Mouse (Mus musculus) lung, embryonic 16.5 days (tissue): ENCODE measurements around the gene Lsp1. TPM values are rescaled to one million over a fixed set of nuclear protein-coding genes. Genes with fewer than 3 reads are reported as not detected.

ENCODE experiments used
- ATAC-seq: fragments of 200-750 bp; cut with Nextera tagmentation; 2 replicates; pipeline ENCODE4 v1.8.0; 2017; ENCODE audit warnings: low read depth, mild to moderate bottlenecking, moderate library complexity
- H3K27ac ChIP-seq: fragments of 300-500 bp; sonication (generic); 2 replicates; pipeline ENCODE4 v1.5.1; 2014; ENCODE audit warnings: mild to moderate bottlenecking, control low read depth, low read length
- H3K27me3 ChIP-seq: fragments of 300-500 bp; sonication (generic); 2 replicates; pipeline ENCODE4 v1.6.1; 2014; ENCODE audit warnings: low read depth, low read length, mixed read lengths; ENCODE audit not compliant: control insufficient read depth, insufficient read depth
- H3K36me3 ChIP-seq: fragments of 300-500 bp; sonication (generic); 2 replicates; pipeline ENCODE4 v1.6.1; 2014; ENCODE audit warnings: low read length; ENCODE audit not compliant: control insufficient read depth, insufficient read depth
- H3K4me1 ChIP-seq: fragments of 300-500 bp; sonication (generic); replicated peaks from 2 replicates; pipeline ENCODE4 v1.6.1; 2014; ENCODE audit warnings: low read length, mixed read lengths; ENCODE audit not compliant: control insufficient read depth, insufficient read depth
- H3K4me2 ChIP-seq: fragments of 300-500 bp; sonication (generic); 2 replicates; pipeline ENCODE4 v1.6.1; 2014; ENCODE audit warnings: low read depth, low read length, control low read depth
- H3K4me3 ChIP-seq: fragments of 300-500 bp; sonication (generic); 2 replicates; pipeline ENCODE4 v1.5.1; 2014; ENCODE audit warnings: mild to moderate bottlenecking, low read length, control low read depth
- H3K9ac ChIP-seq: fragments of 300-500 bp; sonication (generic); 2 replicates; pipeline ENCODE4 v1.6.1; 2014; ENCODE audit warnings: low read length, control low read depth
- H3K9me3 ChIP-seq: fragments of 300-500 bp; sonication (generic); 2 replicates; pipeline ENCODE4 v1.6.1; 2016; ENCODE audit warnings: low read length; ENCODE audit not compliant: control insufficient read depth
- WGBS: fragments of 180-500 bp; shearing (Covaris S2); extraction: QIAGEN DNeasy Blood & Tissue Kit; methylation state at CpG from one replicate; pipeline ENCODE4 v1.1.7; 2014; 5-methylcytosine and 5-hydroxymethylcytosine counted together
- polyA plus RNA-seq: library from polyadenylated mRNA; unstranded; fragments of >200 nt; fragmentation: Nextera tagmentation; extraction: Ambion mirVana; gene quantifications from 2 replicates; pipeline ENCODE4 v1.2.1, GENCODE M21; 2015

Gene Lsp1
- 110 and 118 TPM in 2 replicates for polyA plus RNA-seq

DNA sequence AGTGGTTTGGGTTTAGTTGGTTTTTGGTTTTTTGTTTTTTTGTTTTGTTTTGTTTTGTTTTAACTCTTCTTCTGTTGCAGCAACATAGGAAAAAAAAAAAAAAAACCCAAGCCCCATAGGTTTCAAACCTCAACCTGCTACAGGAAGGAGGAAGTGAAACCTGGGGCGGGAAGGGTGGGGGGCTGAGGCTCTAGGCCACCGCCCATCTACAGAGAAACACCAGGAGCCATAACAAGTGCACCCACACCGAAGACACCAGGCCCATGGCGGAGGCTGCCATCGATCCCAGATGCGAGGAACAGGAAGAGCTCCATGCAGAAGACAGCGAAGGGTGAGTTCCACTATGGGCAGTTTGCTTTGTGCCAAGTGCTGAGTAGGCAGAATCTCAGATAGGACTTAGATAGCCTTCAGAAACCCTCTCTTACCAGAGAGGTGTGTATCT, at the start of gene Lsp1:
Lsp1 (plus strand) TSS at position 174 of the 442 bp plus-strand sequence.
- Histone ChIP-seq H3K36me3 (no peaks in the 10 kb centered on the region), H3K9me3 (no peaks in the 10 kb centered on the region), H3K27me3 (no peaks in the 10 kb centered on the region), H3K27ac (peak within 1 kb of the TSS; percentile 93), H3K4me2 (no peak within 1 kb of the TSS), H3K4me1 (peaks cover 37% of the 10 kb centered on the region), H3K9ac (no peak within 1 kb of the TSS), H3K4me3 (no peak within 1 kb of the TSS)
- WGBS, result 84% methylated on average over 7 of the region's 7 CpGs
- ATAC-seq, result no peak

DNA sequence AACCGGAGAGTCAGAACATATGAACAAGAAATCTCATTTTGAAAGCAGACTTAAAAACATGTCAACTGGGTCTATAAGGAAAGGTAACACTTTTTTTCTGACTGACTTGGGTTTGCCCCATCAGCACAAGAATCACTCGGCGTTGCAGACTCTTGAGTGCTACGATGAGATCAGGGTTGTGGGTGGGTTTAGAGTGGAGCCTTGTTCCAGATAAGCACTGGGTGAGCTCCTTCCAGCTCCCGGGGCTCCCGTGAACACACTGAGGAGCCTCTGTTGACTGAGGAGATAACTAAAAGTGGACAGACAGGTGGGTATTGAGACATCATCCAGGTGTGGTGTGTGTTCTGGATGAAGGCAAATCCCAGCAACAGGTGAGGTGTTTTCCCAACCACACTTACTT, 47.3 kb upstream of the Lsp1 start:
- Histone ChIP-seq H3K36me3 (no peaks in the 10 kb centered on the region), H3K4me3 (no peak overlapping the region), H3K4me2 (no peak overlapping the region), H3K27ac (no peak overlapping the region), H3K9me3 (no peaks in the 10 kb centered on the region), H3K4me1 (no peaks in the 10 kb centered on the region), H3K9ac (no peak overlapping the region), H3K27me3 (no peaks in the 10 kb centered on the region)
- no peak for ATAC-seq
- whole genome bisulfite sequencing, result 69% methylated on average over 6 of the region's 6 CpGs

- H3K4me3 ChIP-seq, result no peak overlapping the region
- H3K4me2 ChIP-seq, result no peak overlapping the region; the same call in 1 of the 2 replicates
- H3K9ac ChIP-seq, result no peak overlapping the region
- H3K27ac ChIP-seq, result no peak overlapping the region
- ATAC-seq, result no peak
- H3K4me1 ChIP-seq, result no peaks in the 10 kb centered on the region
- H3K9me3 ChIP-seq, result no peaks in the 10 kb centered on the region
- no peaks in the 10 kb centered on the region for H3K27me3 ChIP-seq
- H3K36me3 ChIP-seq, result no peaks in the 10 kb centered on the region
- 35% methylated on average over 4 of the region's 4 CpGs for WGBS
These were observed 45.3 kb upstream of the Lsp1 start for GRCm38 (mm10) chr7:142415314-142415713.

DNA sequence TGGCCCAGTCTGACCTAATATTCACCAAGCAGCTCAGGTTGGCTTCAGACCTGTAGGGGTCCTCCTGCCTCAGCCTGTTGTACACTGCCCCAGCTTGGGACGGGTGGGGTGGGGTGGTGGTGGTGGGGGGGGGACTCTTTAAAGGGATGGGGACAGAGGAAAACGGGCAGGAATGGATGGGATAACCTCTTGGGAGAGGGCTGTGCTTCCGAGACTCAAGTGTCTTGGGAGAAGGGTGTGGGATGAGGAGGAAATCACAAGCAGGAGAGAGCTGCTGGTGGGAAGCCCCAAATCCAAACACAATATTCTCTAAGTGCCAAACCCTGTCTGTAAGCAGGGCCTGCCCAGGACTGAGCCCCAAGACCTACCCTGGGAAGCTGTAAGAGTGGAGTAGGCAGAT, 44.4 kb upstream of the Lsp1 start:
- Histone ChIP-seq H3K4me2 (no peak overlapping the region), H3K4me3 (no peak overlapping the region), H3K36me3 (no peaks in the 10 kb centered on the region), H3K4me1 (no peaks in the 10 kb centered on the region), H3K9ac (no peak overlapping the region), H3K27me3 (no peaks in the 10 kb centered on the region), H3K9me3 (no peaks in the 10 kb centered on the region), H3K27ac (no peak overlapping the region)
- no peak; the same call in 1 of the 2 replicates for ATAC-seq
- 50% methylated on average over 3 of the region's 3 CpGs for WGBS

DNA sequence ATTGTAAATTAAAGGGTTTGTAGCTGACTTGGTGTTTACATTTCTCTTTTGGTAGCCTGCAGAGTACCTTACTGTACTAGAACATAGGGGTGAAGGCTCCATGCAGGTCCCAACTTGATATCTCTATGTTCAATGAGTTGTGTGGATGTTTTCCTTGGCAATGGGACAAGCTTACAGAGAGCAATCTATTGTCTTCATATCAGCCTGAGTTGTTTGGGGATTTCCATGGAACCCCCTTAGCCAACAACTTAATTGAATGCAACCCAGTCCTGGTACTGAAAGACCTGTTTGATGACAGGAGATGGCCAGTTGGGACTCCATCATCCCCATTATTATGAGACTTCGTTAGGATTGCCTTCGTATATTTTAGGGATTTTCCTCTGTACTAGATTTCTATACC, 42.6 kb upstream of the Lsp1 start:
- Histone ChIP-seq H3K4me1 (no peaks in the 10 kb centered on the region), H3K36me3 (no peaks in the 10 kb centered on the region), H3K4me2 (no peak overlapping the region), H3K27me3 (no peaks in the 10 kb centered on the region), H3K4me3 (no peak overlapping the region), H3K27ac (no peak overlapping the region), H3K9me3 (no peaks in the 10 kb centered on the region), H3K9ac (no peak overlapping the region)
- no peak for ATAC-seq
- 97% methylated on average over 2 of the region's 2 CpGs for WGBS

DNA sequence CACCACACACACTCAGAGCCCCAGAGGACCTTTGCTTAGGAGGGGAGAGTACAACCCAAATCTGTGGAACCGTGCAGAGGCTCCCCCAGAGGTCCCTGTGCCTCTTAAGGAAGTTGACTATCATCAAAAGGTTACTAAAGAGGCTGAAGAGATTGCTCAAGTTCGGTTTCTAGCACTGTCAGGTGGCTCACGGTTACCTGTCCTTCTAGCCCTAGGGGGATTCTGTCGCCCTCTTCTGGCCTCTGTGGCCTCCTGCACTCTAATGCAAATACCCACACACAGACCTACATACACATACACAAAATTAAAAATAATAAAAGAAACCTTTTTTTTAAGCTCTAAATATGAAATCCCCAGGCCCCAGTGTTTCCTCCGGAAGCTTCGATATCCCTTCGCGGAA, 41.9 kb upstream of the Lsp1 start:
- no peak overlapping the region for H3K4me3 ChIP-seq
- no peak overlapping the region for H3K27ac ChIP-seq
- no peak overlapping the region for H3K9ac ChIP-seq
- H3K9me3 ChIP-seq, result peaks cover 3% of the 10 kb centered on the region; the same call in 1 of the 2 replicates
- ATAC-seq, result no peak
- no peaks in the 10 kb centered on the region for H3K36me3 ChIP-seq
- H3K4me2 ChIP-seq, result no peak overlapping the region
- 79% methylated on average over 8 of the region's 8 CpGs for WGBS
- no peaks in the 10 kb centered on the region for H3K27me3 ChIP-seq
- H3K4me1 ChIP-seq, result no peaks in the 10 kb centered on the region

GRCm38 (mm10) chr7:142419887-142420286, 40.7 kb upstream of the Lsp1 start:
- Histone ChIP-seq H3K4me1 (no peaks in the 10 kb centered on the region), H3K4me2 (no peak overlapping the region), H3K4me3 (no peak overlapping the region), H3K27me3 (no peaks in the 10 kb centered on the region), H3K36me3 (no peaks in the 10 kb centered on the region), H3K27ac (no peak overlapping the region), H3K9ac (no peak overlapping the region), H3K9me3 (peaks cover 4% of the 10 kb centered on the region; the same call in 1 of the 2 replicates)
- 53% methylated on average over 5 of the region's 5 CpGs for WGBS
- ATAC-seq, result peak; percentile 30; the same call in 1 of the 2 replicates

DNA sequence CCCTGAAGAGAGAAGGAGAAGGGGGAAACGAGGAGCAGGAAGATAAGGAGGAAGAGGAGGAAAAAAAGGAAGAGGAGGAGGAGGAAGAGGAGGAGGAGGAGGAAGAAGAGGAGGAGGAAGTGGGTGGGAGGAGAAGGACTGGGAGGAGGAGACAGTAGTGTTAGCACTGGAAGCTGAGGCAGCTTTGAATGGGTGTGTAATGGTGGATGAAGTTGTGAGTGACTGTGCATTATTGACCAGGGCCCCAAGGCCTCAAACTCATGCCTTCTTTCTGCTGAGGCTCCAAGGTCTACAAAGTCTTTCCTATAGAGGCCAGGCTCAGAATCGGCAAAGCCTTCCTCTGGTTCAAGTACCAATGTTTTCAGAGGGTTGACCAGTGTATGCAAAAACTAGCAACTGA, 38.8 kb upstream of the Lsp1 start:
- Histone ChIP-seq H3K4me3 (no peak overlapping the region), H3K4me1 (no peaks in the 10 kb centered on the region), H3K27me3 (no peaks in the 10 kb centered on the region), H3K9me3 (peaks cover 4% of the 10 kb centered on the region; the same call in 1 of the 2 replicates), H3K27ac (no peak overlapping the region), H3K4me2 (no peak overlapping the region), H3K36me3 (no peaks in the 10 kb centered on the region), H3K9ac (no peak overlapping the region)
- 58% methylated on average over 2 of the region's 2 CpGs for WGBS
- ATAC-seq, result no peak

DNA sequence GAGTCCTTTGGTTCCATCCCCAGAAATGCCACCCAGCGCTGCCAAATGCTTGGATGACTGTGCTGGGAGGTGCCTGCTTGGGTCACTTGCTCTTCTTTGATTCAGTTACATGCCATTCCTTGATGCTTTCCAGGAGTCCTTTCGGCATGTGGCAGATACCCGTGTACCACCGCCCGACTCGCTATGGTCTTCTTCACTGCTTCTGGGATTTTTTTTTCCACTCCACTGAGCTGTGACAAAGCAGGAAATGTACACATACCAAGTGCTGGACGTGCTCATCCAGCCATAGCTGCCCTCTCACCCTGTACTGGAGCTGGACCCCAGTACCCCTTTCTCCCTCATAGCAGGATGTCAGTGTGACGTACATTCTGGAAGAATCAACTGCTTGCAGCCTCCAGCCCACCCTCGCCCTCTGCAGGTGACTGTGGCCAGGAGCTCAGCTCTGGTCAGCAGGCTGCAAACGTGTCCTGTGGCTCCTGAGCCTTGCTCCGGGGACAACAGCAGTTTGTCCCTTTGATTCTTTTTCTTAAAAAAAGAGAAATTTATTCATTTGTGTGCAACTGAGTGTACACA, 34.9 kb upstream of the Lsp1 start:
- no peak overlapping the region for H3K27ac ChIP-seq
- H3K9me3 ChIP-seq, result peaks cover 4% of the 10 kb centered on the region; the same call in 1 of the 2 replicates
- no peak overlapping the region for H3K4me3 ChIP-seq
- WGBS, result 69% methylated on average over 11 of the region's 11 CpGs
- H3K4me2 ChIP-seq, result no peak overlapping the region
- H3K27me3 ChIP-seq, result no peaks in the 10 kb centered on the region
- H3K9ac ChIP-seq, result no peak overlapping the region
- H3K4me1 ChIP-seq, result peaks cover 20% of the 10 kb centered on the region
- ATAC-seq, result no peak
- no peaks in the 10 kb centered on the region for H3K36me3 ChIP-seq
